Mouse (Mus musculus): ENCODE results near the gene Epb41l2.

Epb41l2 gene

GRCm38 (mm10) chr10:25482791-25483190 is 123.2 kb downstream of the Epb41l2 start:
- DNase-seq (ENCODE audit: low read depth, low spot score): no peak

- DNase-seq (ENCODE audit: low read depth, low spot score): peak; percentile 78
Measured at GRCm38 (mm10) chr10:25488456-25488855, 128.9 kb downstream of the Epb41l2 start.

- DNase-seq (ENCODE audit: low read depth, low spot score): no peak
Measured at GRCm38 (mm10) chr10:25499323-25500071, 139.9 kb downstream of the Epb41l2 start.

GRCm38 (mm10) chr10:25503250-25503649 is 143.7 kb downstream of the Epb41l2 start:
- DNase-seq (ENCODE audit: low read depth, low spot score): no peak

- no peak for DNase-seq (ENCODE audit: low read depth, low spot score)
Measured at GRCm38 (mm10) chr10:25513821-25514220, 154.2 kb downstream of the Epb41l2 start.

GRCm38 (mm10) chr10:25519954-25520353 is 160.4 kb downstream of the Epb41l2 start:
- no peak for DNase-seq (ENCODE audit: low read depth, low spot score)

GRCm38 (mm10) chr10:25520428-25520827 is 160.8 kb downstream of the Epb41l2 start:
- peak; percentile 82 for DNase-seq (ENCODE audit: low read depth, low spot score)

- no peak for DNase-seq (ENCODE audit: low read depth, low spot score)
Measured at GRCm38 (mm10) chr10:25523727-25524126, 164.1 kb downstream of the Epb41l2 start.

- no peak for DNase-seq (ENCODE audit: low read depth, low spot score)
Measured at GRCm38 (mm10) chr10:25526156-25526555, 166.6 kb downstream of the Epb41l2 start.

GRCm38 (mm10) chr10:25526622-25527021 is 167.0 kb downstream of the Epb41l2 start:
- no peak for DNase-seq (ENCODE audit: low read depth, low spot score)

GRCm38 (mm10) chr10:25527126-25527525 is 167.5 kb downstream of the Epb41l2 start:
- peak; percentile 54 for DNase-seq (ENCODE audit: low read depth, low spot score)

GRCm38 (mm10) chr10:25531335-25531734 is 171.7 kb downstream of the Epb41l2 start:
- no peak for DNase-seq (ENCODE audit: low read depth, low spot score)

- no peak for DNase-seq (ENCODE audit: low read depth, low spot score)
Measured at GRCm38 (mm10) chr10:25533105-25533504, 173.5 kb downstream of the Epb41l2 start.

GRCm38 (mm10) chr10:25533513-25534246 is 174.1 kb downstream of the Epb41l2 start:
- DNase-seq (ENCODE audit: low read depth, low spot score): no peak

- DNase-seq (ENCODE audit: low read depth, low spot score): no peak
Measured at GRCm38 (mm10) chr10:25534467-25534866, 174.9 kb downstream of the Epb41l2 start.

GRCm38 (mm10) chr10:25535891-25536331 is 176.3 kb downstream of the Epb41l2 start, which contains the start of gene Smlr1:
Gene Smlr1, minus strand, starts transcription at chr10:25536267.
- DNase-seq (ENCODE audit: low read depth, low spot score): no peak

GRCm38 (mm10) chr10:25536621-25537020 is 177.0 kb downstream of the Epb41l2 start:
- DNase-seq (ENCODE audit: low read depth, low spot score): no peak

- no peak for DNase-seq (ENCODE audit: low read depth, low spot score)
Measured at GRCm38 (mm10) chr10:25538738-25539137, 179.1 kb downstream of the Epb41l2 start.

- DNase-seq (ENCODE audit: low read depth, low spot score): peak; percentile 40
Measured at GRCm38 (mm10) chr10:25539146-25539770, 179.7 kb downstream of the Epb41l2 start.

- DNase-seq (ENCODE audit: low read depth, low spot score): no peak
Measured at GRCm38 (mm10) chr10:25539771-25540168, 180.2 kb downstream of the Epb41l2 start.

- no peak for DNase-seq (ENCODE audit: low read depth, low spot score)
Measured at GRCm38 (mm10) chr10:25541097-25541496, 181.5 kb downstream of the Epb41l2 start.

GRCm38 (mm10) chr10:25552936-25553335 is 193.3 kb downstream of the Epb41l2 start:
- no peak for DNase-seq (ENCODE audit: low read depth, low spot score)
